Mouse (Mus musculus): ENCODE measurements around the gene Sdhb. TPM values are rescaled to one million over a fixed set of nuclear protein-coding genes. Genes with fewer than 3 reads are reported as not detected.

The Sdhb gene
- polyA plus RNA-seq, 1 experiment from 2014 or later = 387 TPM

DNA sequence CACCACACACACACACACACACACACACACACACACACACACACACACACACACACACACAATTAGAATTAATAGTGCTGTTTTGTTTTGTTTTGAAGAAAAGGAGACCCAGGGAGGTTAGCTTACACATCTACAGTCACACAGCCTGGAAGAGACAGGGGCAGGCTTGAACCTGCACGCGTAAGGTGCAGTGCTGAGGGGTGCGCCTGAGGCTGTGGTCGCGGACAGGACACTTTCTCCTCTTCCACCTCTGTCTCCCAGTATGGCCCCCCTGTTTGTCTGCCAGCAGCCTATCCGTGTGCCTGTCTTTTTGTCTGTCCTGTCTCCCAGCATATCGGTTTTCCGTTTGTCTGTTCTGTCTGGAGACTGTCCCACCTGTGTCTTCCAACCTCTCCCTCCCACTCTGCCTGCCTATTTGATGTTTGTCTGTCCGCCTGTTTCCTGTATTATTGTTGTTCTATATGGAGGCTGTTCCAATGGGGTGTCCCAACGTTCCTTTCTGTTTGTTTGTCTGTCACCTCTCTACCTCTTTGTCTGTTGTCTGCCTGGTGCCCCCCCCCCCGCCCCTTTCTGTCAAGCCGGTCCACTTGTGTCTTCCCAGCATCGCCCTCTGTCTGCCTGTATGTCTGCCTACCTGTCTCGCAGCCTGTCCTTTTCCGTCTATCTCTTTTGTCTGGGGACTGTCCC, 25.2 kb downstream of the Sdhb start:
- Histone ChIP-seq H3K9me3 (peaks cover 6% of the 10 kb centered on the region), H3K27ac (no peak overlapping the region), H3K4me1 (peaks cover 36% of the 10 kb centered on the region), H3K36me3 (peaks cover 6% of the 10 kb centered on the region; the same call in 1 of the 2 replicates), H3K4me2 (replicated peaks) (peak overlapping the region; percentile 89), H3K27me3 (no peaks in the 10 kb centered on the region), H3K4me3 (peak overlapping the region; percentile 89), H3K9ac (peak overlapping the region; percentile 90)
- no peak; the same call in 1 of the 2 replicates for ATAC-seq (ENCODE audit: low FRiP score, low read depth)
- WGBS = 26% methylated on average over 15 of the region's 15 CpGs

DNA sequence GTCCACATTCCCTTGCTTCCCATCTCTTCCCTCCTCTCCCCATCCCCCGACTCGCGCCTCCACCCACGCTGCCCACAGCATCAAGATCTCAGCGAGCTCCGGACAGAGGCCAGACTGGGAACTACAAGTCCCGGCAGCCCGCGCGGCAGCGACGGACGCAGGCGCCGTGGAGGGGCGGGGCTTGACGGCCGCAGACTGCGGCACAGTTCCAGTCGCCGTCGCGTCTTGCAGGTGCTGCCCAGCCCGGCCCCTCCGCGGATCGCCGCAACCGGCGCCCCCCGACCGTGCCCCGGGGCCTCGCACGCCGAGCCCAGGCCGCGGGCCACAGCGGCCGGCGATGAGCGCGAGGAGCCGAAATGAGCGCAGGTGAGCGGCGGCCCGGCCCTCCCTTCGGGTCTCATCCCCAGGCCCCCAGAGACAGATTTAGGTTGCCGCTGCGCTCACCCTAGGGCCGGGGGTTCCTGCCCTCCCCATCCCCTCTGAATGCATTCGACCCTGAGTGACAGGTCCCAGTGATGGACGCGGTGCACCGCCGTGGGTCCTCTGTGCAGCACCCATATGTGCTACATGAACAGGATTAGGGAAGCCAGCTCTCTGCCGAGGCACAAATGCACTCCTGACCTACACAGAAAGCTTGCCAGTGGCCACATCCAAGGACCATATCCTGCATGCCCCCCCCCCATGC, 25.9 kb downstream of the Sdhb start, which contains the start of gene Atp13a2:
Gene Atp13a2, plus strand, starts transcription at position 163 of the 685 bp plus-strand sequence.
- WGBS = under 1% methylated on average over 42 of the region's 58 CpGs
- peak; percentile 91 for ATAC-seq (ENCODE audit: low FRiP score, low read depth)
- no peaks in the 10 kb centered on the region; the same call in 1 of the 2 replicates for H3K9me3 ChIP-seq

DNA sequence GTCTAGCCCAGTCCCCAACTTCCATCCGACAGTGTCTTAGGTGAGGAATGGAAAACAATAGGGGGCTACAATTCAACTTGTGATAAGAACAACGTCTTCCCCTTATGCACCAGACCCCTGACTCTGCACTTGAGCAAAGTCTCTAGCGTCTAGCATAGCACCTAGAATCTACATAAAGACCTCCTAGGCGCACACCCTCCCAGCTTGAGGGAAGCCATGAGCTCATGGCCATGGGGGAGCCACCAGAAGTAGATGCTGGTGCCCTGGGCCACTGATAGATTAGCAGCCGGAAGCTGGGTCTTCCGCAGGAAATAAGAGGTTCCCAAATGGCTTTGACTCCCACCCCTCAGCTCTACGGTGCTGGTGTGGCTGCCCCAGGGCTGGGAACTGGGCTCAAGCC, 26.5 kb downstream of the Sdhb start:
- peak overlapping the region; percentile 89 for H3K4me3 ChIP-seq
- no peaks in the 10 kb centered on the region for H3K9me3 ChIP-seq
- no peaks in the 10 kb centered on the region for H3K27me3 ChIP-seq
- WGBS = 30% methylated on average over 7 of the region's 7 CpGs
- no peak overlapping the region for H3K27ac ChIP-seq
- H3K4me2 ChIP-seq (replicated peaks) = peak overlapping the region; percentile 89
- H3K36me3 ChIP-seq = peaks cover 14% of the 10 kb centered on the region
- no peak for ATAC-seq (ENCODE audit: low FRiP score, low read depth)
- peaks cover 36% of the 10 kb centered on the region for H3K4me1 ChIP-seq
- H3K9ac ChIP-seq = peak overlapping the region; percentile 90

More for the DNA sequence above, 25.9 kb downstream of the Sdhb start, which contains the start of gene Atp13a2:
- Histone ChIP-seq H3K4me2 (replicated peaks) (peak within 1 kb of the TSS; percentile 89), H3K36me3 (peaks cover 8% of the 10 kb centered on the region; the same call in 1 of the 2 replicates), H3K27me3 (no peaks in the 10 kb centered on the region), H3K27ac (no peak within 1 kb of the TSS), H3K4me3 (peak within 1 kb of the TSS; percentile 89), H3K9ac (peak within 1 kb of the TSS; percentile 90), H3K4me1 (peaks cover 36% of the 10 kb centered on the region)

DNA sequence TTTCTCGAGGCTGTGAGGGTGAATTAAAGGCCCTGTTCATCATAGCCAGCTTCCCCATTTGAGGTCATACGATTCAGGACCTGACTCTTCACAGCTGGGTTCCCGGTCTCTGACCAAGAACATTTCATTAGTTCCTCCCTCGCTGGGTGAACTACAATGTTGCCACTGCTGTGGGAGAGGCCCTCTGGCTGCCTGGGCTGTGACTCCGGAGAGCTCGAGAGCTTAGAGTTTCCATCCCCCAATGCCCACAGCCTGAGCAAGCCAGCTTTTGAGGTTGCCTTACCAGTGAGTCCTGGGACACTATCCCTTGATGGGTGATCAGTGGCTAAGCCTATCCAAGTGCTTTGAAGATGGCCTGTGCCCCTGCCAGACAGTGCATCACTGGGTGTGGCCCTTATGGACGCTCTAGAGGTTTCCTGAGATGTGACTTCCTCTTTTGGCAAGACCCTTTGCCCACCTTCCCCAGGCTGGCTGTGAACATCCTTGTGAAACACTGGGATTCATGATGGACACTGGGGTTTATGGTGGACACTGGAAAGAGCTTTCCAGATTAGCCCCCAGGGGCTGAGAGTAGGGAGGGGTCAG, 27.8 kb downstream of the Sdhb start:
- H3K4me2 ChIP-seq (replicated peaks) = 0 out of 2 replicates have a peak overlapping the region, but pooled peaks have one; percentile 89
- 60% methylated on average over 7 of the region's 7 CpGs for WGBS
- H3K27ac ChIP-seq = no peak overlapping the region
- no peak for ATAC-seq (ENCODE audit: low FRiP score, low read depth)
- H3K9ac ChIP-seq = 0 out of 2 replicates have a peak overlapping the region, but pooled peaks have one; percentile 39
- no peaks in the 10 kb centered on the region for H3K9me3 ChIP-seq
- no peaks in the 10 kb centered on the region for H3K27me3 ChIP-seq
- no peak overlapping the region for H3K4me3 ChIP-seq
- peaks cover 25% of the 10 kb centered on the region for H3K4me1 ChIP-seq
- peaks cover 27% of the 10 kb centered on the region for H3K36me3 ChIP-seq

DNA sequence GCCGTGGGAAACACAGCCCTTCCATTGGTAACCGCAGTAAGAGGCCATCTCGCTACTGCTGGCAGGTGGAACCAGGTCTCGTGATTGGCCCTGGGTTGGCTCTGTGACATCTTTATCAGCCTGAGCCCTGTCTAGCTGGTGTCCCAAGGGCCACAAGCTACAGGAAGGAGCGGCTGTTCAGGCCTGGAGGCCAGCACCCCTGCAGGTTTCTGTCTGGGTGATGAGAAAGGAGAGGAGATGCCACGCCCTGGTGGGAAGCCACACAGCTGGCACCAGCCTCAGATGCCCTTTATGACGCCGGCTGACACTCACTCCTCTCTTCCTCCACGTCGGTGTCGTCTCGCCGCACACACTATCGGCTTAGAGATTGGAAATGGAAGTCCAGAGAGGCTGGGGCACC, 28.4 kb downstream of the Sdhb start:
- peaks cover 33% of the 10 kb centered on the region for H3K36me3 ChIP-seq
- 90% methylated on average over 14 of the region's 14 CpGs for WGBS
- H3K27me3 ChIP-seq = no peaks in the 10 kb centered on the region
- H3K4me1 ChIP-seq = peaks cover 25% of the 10 kb centered on the region
- no peak overlapping the region for H3K4me3 ChIP-seq
- no peak overlapping the region for H3K4me2 ChIP-seq (replicated peaks)
- H3K9ac ChIP-seq = peak overlapping the region; percentile 39; the same call in 1 of the 2 replicates
- ATAC-seq (ENCODE audit: low FRiP score, low read depth) = no peak
- H3K9me3 ChIP-seq = no peaks in the 10 kb centered on the region
- H3K27ac ChIP-seq = no peak overlapping the region

DNA sequence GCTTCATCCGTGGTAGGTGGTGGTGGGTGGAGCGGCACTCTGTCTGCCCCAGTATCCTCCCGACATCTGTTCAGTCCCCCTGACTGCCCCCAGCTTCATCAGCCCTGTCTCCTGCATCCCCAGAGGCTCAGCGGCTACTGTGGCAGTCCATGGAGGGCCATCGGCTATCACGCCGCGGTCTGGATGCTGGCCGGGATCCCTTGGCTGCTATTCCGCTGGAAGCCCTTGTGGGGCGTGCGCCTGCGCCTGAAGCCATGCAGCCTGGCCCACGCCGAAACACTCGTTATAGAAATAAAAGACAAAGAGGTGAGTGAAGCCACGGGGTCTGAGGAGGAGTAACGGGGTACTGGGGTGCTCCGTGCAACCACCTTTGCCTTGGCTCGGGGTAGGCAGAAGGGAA, 31.2 kb downstream of the Sdhb start:
- Histone ChIP-seq H3K27me3 (no peaks in the 10 kb centered on the region), H3K9ac (no peak overlapping the region), H3K4me3 (no peak overlapping the region), H3K4me2 (replicated peaks) (no peak overlapping the region), H3K36me3 (peaks cover 61% of the 10 kb centered on the region), H3K27ac (no peak overlapping the region), H3K4me1 (peaks cover 19% of the 10 kb centered on the region), H3K9me3 (no peaks in the 10 kb centered on the region)
- 86% methylated on average over 20 of the region's 20 CpGs for WGBS
- ATAC-seq (ENCODE audit: low FRiP score, low read depth) = no peak

DNA sequence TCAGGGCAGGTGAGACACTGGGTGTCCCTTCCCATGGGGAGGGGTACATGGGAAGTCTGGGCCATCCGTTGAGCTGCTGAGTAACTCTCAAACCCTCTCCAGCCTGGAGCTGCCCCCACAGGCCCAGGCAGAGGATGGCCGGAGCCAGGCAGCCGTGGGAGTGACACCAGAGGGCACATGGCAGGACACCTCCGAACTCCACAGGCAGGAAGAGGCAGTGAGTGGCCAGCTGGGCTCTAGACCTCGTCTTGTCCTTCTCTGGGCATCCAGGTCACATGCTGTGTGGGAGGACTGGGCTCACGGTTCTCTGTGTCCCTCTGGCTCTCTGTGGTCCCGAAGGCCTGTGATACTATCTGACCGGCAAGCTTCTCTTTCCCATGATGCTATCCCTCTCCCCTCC, 32.8 kb downstream of the Sdhb start:
- Histone ChIP-seq H3K27me3 (no peaks in the 10 kb centered on the region), H3K36me3 (peaks cover 76% of the 10 kb centered on the region), H3K27ac (no peak overlapping the region), H3K4me2 (replicated peaks) (no peak overlapping the region), H3K9ac (no peak overlapping the region), H3K4me1 (peaks cover 2% of the 10 kb centered on the region), H3K4me3 (no peak overlapping the region), H3K9me3 (no peaks in the 10 kb centered on the region)
- 90% methylated on average over 8 of the region's 8 CpGs for WGBS
- no peak for ATAC-seq (ENCODE audit: low FRiP score, low read depth)

DNA sequence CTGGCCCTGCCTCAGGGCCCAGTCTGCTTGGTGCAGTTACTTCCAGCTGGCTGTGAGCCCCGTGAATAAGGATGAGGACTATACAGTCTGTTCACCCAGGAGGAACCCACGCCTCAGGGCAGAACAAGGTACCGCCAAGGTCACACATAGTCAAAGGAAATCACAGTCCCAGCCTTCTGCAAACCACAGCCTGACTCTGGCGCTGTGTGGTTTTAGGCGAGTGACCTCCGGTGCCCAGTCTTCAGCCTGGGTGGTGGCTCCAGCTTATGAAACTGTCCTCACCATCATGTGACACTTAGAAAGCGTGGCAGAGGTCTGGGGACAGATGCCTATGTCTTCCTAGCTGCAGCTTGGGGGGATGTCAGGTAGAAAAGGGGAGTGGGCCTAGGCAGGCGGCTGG, 34.8 kb downstream of the Sdhb start:
- 85% methylated on average over 8 of the region's 8 CpGs for WGBS
- no peaks in the 10 kb centered on the region for H3K27me3 ChIP-seq
- H3K9me3 ChIP-seq = no peaks in the 10 kb centered on the region
- ATAC-seq (ENCODE audit: low FRiP score, low read depth) = no peak
- no peak overlapping the region for H3K27ac ChIP-seq
- H3K4me1 ChIP-seq = no peaks in the 10 kb centered on the region
- peaks cover 91% of the 10 kb centered on the region for H3K36me3 ChIP-seq
- no peak overlapping the region for H3K4me2 ChIP-seq (replicated peaks)
- no peak overlapping the region for H3K4me3 ChIP-seq
- H3K9ac ChIP-seq = no peak overlapping the region

DNA sequence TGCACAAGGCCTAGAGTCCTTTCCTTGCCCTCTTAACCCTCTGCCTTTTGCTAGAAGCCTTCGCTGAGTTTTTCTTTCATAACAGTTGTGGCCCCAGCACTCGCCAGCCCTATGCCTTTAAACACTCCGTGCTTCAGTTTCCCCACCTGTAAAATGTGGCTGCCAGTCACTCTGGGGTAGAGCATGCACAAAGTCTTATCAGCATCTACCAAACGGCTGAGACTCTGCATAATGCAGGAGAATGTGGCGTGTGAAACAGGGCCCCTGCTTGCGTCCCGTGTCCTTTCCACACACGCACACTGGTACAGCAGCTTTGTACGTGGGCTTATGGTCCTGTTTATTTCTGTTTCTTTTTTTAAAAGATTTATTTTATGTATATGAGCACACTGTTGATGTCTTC, 35.8 kb downstream of the Sdhb start:
- peaks cover 98% of the 10 kb centered on the region for H3K36me3 ChIP-seq
- no peak overlapping the region for H3K4me2 ChIP-seq (replicated peaks)
- H3K4me1 ChIP-seq = no peaks in the 10 kb centered on the region
- H3K9me3 ChIP-seq = no peaks in the 10 kb centered on the region
- H3K27me3 ChIP-seq = no peaks in the 10 kb centered on the region
- ATAC-seq (ENCODE audit: low FRiP score, low read depth) = no peak
- no peak overlapping the region for H3K27ac ChIP-seq
- H3K4me3 ChIP-seq = no peak overlapping the region
- no peak overlapping the region for H3K9ac ChIP-seq
- 95% methylated on average over 9 of the region's 9 CpGs for WGBS

DNA sequence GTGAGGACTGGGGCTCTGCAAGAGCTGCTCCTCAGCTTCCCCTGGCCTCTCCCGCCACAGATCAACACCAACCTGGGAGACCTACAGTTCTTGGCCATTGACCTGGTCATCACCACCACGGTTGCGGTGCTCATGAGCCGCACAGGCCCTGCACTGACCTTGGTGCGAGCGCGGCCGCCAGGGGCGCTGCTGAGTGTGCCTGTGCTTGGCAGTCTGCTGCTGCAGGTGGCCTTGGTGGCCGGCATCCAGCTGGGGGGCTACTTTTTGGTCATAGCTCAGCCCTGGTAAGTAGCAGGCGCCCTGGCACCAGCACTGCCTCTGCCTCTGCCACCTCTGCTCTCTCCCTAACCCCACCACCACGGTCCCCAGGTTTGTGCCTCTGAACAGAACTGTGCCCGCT, 45.0 kb downstream of the Sdhb start:
- no peak overlapping the region for H3K4me2 ChIP-seq (replicated peaks)
- H3K9me3 ChIP-seq = no peaks in the 10 kb centered on the region
- H3K4me3 ChIP-seq = no peak overlapping the region
- no peak for ATAC-seq (ENCODE audit: low FRiP score, low read depth)
- H3K27ac ChIP-seq = no peak overlapping the region
- peaks cover 8% of the 10 kb centered on the region; the same call in 1 of the 2 replicates for H3K4me1 ChIP-seq
- H3K27me3 ChIP-seq = no peaks in the 10 kb centered on the region
- H3K36me3 ChIP-seq = peaks cover 73% of the 10 kb centered on the region
- no peak overlapping the region for H3K9ac ChIP-seq
- WGBS = 89% methylated on average over 13 of the region's 13 CpGs

DNA sequence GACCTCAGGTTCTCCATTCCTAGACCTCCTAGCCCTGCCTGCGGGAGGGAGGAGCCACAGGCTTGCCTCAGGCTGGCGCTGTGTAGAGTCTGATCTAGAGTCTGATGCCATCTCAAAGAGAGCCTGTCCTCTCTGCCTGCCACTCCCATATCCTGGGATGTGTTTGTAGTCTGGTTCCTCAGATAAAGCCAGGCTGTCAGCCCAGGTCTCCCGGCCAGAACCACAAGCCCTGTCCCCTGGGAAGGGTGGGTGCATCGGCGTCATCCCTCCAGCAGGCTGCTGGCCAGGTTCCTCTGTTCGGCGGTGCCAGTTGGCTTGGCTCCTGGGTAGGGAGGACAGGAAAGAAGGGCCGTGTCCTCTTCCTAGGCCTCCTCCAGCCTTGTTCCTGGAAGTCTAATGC, 47.0 kb downstream of the Sdhb start:
- peaks cover 59% of the 10 kb centered on the region for H3K36me3 ChIP-seq
- H3K27ac ChIP-seq = no peak overlapping the region
- H3K9ac ChIP-seq = no peak overlapping the region
- H3K4me2 ChIP-seq (replicated peaks) = no peak overlapping the region
- H3K4me3 ChIP-seq = no peak overlapping the region
- no peak for ATAC-seq (ENCODE audit: low FRiP score, low read depth)
- H3K4me1 ChIP-seq = peaks cover 26% of the 10 kb centered on the region
- 88% methylated on average over 8 of the region's 8 CpGs for WGBS
- H3K27me3 ChIP-seq = no peaks in the 10 kb centered on the region
- no peaks in the 10 kb centered on the region for H3K9me3 ChIP-seq

DNA sequence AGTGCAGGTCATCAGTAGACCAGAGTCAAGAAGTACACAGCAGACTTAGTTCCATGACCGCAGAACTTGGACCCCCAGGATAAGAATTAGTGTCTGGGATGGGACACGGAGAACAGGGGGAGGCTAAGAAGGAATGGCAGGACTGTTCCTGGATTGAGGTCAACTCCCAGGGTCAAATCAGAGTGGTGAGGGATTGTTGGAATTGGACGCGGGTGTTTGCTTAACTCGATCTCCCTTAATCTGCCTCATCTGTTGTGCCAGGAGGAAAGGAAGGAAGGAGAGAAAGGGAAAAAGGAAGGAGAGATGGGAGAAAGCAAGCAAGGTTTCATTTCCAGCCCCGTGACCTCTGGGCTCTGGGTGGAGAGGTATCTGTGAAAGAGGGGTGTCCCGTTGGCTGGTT, 49.1 kb downstream of the Sdhb start, which contains the start of gene Mfap2:
Gene Mfap2, plus strand, starts transcription at position 301 of the 400 bp plus-strand sequence.
- 12% methylated on average over 7 of the region's 7 CpGs for WGBS
- no peak for ATAC-seq (ENCODE audit: low FRiP score, low read depth)

More for the DNA sequence above, 49.1 kb downstream of the Sdhb start, which contains the start of gene Mfap2:
- H3K9ac ChIP-seq = peak within 1 kb of the TSS; percentile 88
- H3K9me3 ChIP-seq = no peaks in the 10 kb centered on the region
- peak within 1 kb of the TSS; percentile 82 for H3K4me3 ChIP-seq
- peak within 1 kb of the TSS; percentile 92 for H3K4me2 ChIP-seq (replicated peaks)
- H3K27ac ChIP-seq = peak within 1 kb of the TSS; percentile 93
- H3K36me3 ChIP-seq = peaks cover 59% of the 10 kb centered on the region
- H3K4me1 ChIP-seq = peaks cover 44% of the 10 kb centered on the region
- H3K27me3 ChIP-seq = no peaks in the 10 kb centered on the region

Measured in limb, embryonic 13.5 days (tissue).